Mouse (Mus musculus) testis, adult 2 months (tissue): ENCODE measurements around the gene Lpar6.

Experiments
- CTCF ChIP-seq: fragments of 200-500 bp; IDR thresholded peaks from 2 replicates; pipeline ENCODE4 v1.5.1; 2012; ENCODE audit warnings: low read depth, mild to moderate bottlenecking, inconsistent platforms, low read length, moderate library complexity; ENCODE audit not compliant: control insufficient read depth, insufficient read depth, insufficient replicate concordance
- POLR2A ChIP-seq: fragments of 200-500 bp; IDR thresholded peaks from 2 replicates; pipeline ENCODE4 v1.6.1; 2012; ENCODE audit warnings: low read depth, mild to moderate bottlenecking, inconsistent platforms, low read length, moderate library complexity; ENCODE audit not compliant: control insufficient read depth

DNA sequence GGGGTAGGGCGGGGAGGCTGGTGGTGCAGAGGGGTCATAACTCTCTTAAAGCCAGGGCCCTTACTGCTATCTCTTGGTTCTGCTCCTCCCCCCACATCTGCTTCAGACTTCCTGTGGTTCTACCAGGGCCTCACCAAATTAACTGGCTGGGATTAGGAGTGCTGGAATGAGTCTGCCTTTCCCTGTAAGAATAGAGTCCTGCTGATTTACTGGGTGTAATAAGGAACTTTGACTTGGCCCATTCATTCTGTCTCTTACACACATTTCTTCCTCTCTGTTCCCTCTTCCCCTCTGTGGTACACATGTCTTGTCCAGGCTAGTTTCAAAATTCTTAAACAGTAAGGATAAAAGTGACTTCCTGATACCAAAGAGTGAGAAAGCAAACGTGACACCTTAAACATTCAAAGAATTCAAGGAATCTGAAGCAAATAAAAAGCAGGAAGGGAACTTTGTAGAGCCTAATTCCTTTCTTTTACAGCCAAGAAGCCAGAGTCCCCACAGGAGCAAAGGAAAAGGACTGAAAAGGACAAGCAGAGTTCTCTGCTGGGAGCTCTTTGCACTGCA, 3.1 kb upstream of the Lpar6 start:
- TF ChIP-seq POLR2A = no peak
- no peak for TF ChIP-seq CTCF
